Mouse (Mus musculus) heart, postnatal 0 days (tissue): ENCODE results near the gene 4933402J07Rik.

ENCODE experiments used
- CTCF ChIP-seq: IDR thresholded peaks from 2 replicates; pipeline ENCODE4 v1.5.1; 2016; ENCODE audit warnings: antibody characterized with exemption, control low read depth, low read depth
- EP300 ChIP-seq: IDR thresholded peaks from 2 replicates; pipeline ENCODE4 v1.6.1; 2016; ENCODE audit warnings: antibody characterized with exemption, low read depth

GRCm38 (mm10) chr8:87536615-87537329 lies 26.9 kb upstream of the 4933402J07Rik start:
- TF ChIP-seq CTCF, result peak; percentile 92
- no peak for TF ChIP-seq EP300
